Mouse (Mus musculus) heart, adult 2 months (tissue): ENCODE measurements at regions not wholly inside any gene's neighbourhood (a gene's known extent, or its start where the extent isn't known, plus 50 kb on each side); places are given as distances from the start of the nearest gene placed in this dataset.

Experiments
- CTCF ChIP-seq: fragments of 200-600 bp; IDR thresholded peaks from 2 replicates; pipeline ENCODE4 v1.8.1; 2022; ENCODE audit warnings: antibody characterized with exemption, mild to moderate bottlenecking, moderate library complexity
- POLR2A ChIP-seq: fragments of 200-500 bp; IDR thresholded peaks from 2 replicates; pipeline ENCODE4 v1.6.1; 2011; ENCODE audit warnings: mild to moderate bottlenecking, low read depth, low read length, control low read depth; ENCODE audit not compliant: insufficient read depth

DNA sequence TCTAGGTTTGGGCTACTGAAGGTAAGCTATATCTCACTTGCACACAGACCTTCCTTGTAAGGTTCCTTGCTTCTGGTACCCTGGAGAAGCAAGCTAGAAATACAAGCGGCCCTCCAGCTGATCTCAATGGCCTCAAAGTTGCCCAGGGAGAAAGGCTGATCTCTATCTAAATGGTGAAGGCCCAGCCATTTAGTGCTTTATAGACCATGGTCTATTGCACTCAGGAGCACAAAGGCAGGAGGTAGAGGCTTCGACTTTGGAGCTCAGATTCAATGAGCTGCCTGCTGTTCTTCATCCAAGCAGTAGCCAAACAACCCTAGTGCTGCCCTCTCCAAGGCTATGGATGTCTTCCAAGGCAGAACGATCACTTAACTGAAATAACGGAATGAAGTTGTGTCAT is 926.1 kb upstream of the Tenm3 start:
- TF ChIP-seq CTCF (no peak), POLR2A (no peak)
